Mouse (Mus musculus): ENCODE results near the gene Ndufaf3.

- no peak for TF ChIP-seq POLR2A (IDR thresholded peaks at IDR 0.05; ENCODE audit: low read depth, low read length)
- TF ChIP-seq CTCF (conservative IDR thresholded peaks at IDR 0.05; ENCODE audit: insufficient read depth, insufficient read length, low read depth, low read length): no peak
Measured at GRCm38 (mm10) chr9:108525400-108525799, 41.8 kb downstream of the Ndufaf3 start.

All from kidney, adult 2 months (tissue).